ENCODE assay signal across 14 mouse cellular contexts in the genomic region with DNA sequence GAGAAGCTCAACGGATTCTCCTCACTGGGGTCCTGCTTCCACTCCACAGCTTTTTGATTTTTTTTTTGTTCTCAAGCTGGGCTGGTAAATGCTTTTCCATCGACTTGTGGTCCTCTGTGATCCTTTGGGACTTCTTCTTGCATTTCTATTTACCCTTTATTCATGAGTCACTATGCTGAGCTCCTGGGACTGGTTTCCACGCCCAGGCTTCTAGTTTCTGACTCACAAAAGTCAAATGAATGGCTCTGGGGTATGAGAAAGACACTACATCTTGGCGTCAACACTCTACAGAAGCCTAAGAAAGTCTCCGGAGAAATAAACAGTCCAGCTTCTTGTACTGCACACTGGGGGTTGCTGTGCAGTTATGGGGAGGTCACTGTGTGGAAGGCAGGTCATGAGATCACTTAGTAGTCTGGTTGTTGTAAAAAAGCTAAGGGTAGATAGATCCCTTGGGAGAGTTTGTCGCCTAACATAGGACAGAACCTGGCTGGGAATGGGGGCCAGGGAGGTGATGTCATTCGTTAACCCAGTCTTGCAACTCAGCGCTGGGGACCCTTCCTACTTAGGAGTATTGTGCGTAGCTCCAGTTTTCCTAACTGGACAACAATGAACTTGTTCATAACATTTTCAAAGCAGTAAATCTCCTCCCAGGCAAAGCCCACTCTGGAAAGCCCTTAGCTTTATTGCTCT. TPM values are rescaled to one million over a fixed set of nuclear protein-coding genes. Genes with fewer than 3 reads are reported as not detected.
DNase-seq lines count a peak whose midpoint lies in the region; ATAC-seq and TF ChIP-seq lines count a peak whose summit lies in the region.
"Had no signal": no experiment of that assay in that cellular context is flagged by ENCODE, and none has a peak within 500 bp of the region (broad histone marks: within the 10 kb centered on the region; RNA-seq: fewer than 3 reads in every experiment).

No protein-coding gene starts in this region.

- no peaks in the 10 kb centered on the region for H3K27me3 ChIP-seq in C2C12 (ENCODE audit: control insufficient read depth, insufficient read depth, insufficient read length)
- peaks cover 28% of the 10 kb centered on the region for H3K27me3 ChIP-seq in limb, embryonic 12.5 days

- H3K9me3 ChIP-seq in limb, embryonic 12.5 days: no peaks in the 10 kb centered on the region
- H3K9me3 ChIP-seq: embryonic facial prominence, embryonic 12.5 days had no signal

- H3K79me3 ChIP-seq in C2C12 (ENCODE audit: low read depth): no peaks in the 10 kb centered on the region

- WGBS in limb, embryonic 12.5 days: 42% methylated on average over 9 of the region's 9 CpGs

- H3K79me2 ChIP-seq in C2C12 (ENCODE audit: control insufficient read depth, insufficient read depth): no peaks in the 10 kb centered on the region

- peak overlapping the region; percentile 7; the same call in 1 of the 2 replicates for H3K4me2 ChIP-seq in limb, embryonic 12.5 days
- H3K4me2 ChIP-seq: embryonic facial prominence, embryonic 12.5 days had no signal

- H3ac ChIP-seq in C2C12 (ENCODE audit: control insufficient read depth, insufficient read length, low read depth): peak overlapping the region; percentile 11

- no peak for TF ChIP-seq CTCF in C2C12 (IDR thresholded peaks at IDR 0.05; ENCODE audit: control insufficient read depth, insufficient read depth, insufficient read length)

- peak; percentile 69 for ATAC-seq in limb, embryonic 12.5 days (ENCODE audit: insufficient number of reproducible peaks, insufficient read depth, low FRiP score, low TSS enrichment, low read depth)
- ATAC-seq: forebrain, embryonic 14.5 days; hindbrain, postnatal 0 days; liver, postnatal 0 days had no signal

- H3K4me3 ChIP-seq in C2C12 (ENCODE audit: insufficient read depth, poor library complexity, severe bottlenecking): no peak overlapping the region
- no peak overlapping the region for H3K4me3 ChIP-seq in limb, embryonic 12.5 days (replicated peaks)
- H3K4me3 ChIP-seq: embryonic facial prominence, embryonic 12.5 days had no signal

- H3K4me1 ChIP-seq in limb, embryonic 12.5 days (replicated peaks): peaks cover 51% of the 10 kb centered on the region

- H3K9ac ChIP-seq in limb, embryonic 12.5 days (replicated peaks): no peak overlapping the region
- H3K9ac ChIP-seq: embryonic facial prominence, embryonic 12.5 days; liver, postnatal 0 days had no signal

- H3K27ac ChIP-seq in limb, embryonic 12.5 days: peak overlapping the region; percentile 74
- H3K27ac ChIP-seq: embryonic facial prominence, embryonic 12.5 days; hindbrain, postnatal 0 days had no signal

- peak; percentile 56 to 63 for DNase-seq in heart, adult 9 months (ENCODE audit: low spot score in 2 of 2)
- DNase-seq in heart, postnatal 4 days: no peak
- peak; percentile 69 for DNase-seq in Muller cell, postnatal 12 days (ENCODE audit: inconsistent ontology term)
- no peak for DNase-seq in right cerebral cortex, postnatal 10 days (ENCODE audit: low spot score in 2 of 2)
- DNase-seq in urinary bladder, postnatal 4 days (ENCODE audit: low spot score in 2 of 2): no peak
- DNase-seq: cerebellum, adult 2 months; kidney, postnatal 10 days; liver, postnatal 0 days had no signal

- no peaks in the 10 kb centered on the region for H3K36me3 ChIP-seq in C2C12 (ENCODE audit: control insufficient read depth, insufficient read depth)
- no peaks in the 10 kb centered on the region for H3K36me3 ChIP-seq in limb, embryonic 12.5 days
- H3K36me3 ChIP-seq: embryonic facial prominence, embryonic 12.5 days had no signal

TF ChIP-seq in C2C12, 6 proteins besides CTCF, POLR2A, EP300 and RAD21:
- peak; percentile 19 for TF ChIP-seq MAX (IDR thresholded peaks at IDR 0.05)
- TF ChIP-seq MYOG (IDR thresholded peaks at IDR 0.05; ENCODE audit: control insufficient read depth, extremely low read depth, insufficient read length): no peak
- TF ChIP-seq FOSL1 (IDR thresholded peaks at IDR 0.05; ENCODE audit: insufficient read depth, low read length, poor library complexity, severe bottlenecking): peak; percentile 40
- no peak for TF ChIP-seq USF1 (IDR thresholded peaks at IDR 0.05; ENCODE audit: low read depth)
- TF ChIP-seq CEBPB (IDR thresholded peaks at IDR 0.05; ENCODE audit: low read depth): no peak
- no peak for TF ChIP-seq MYOD1 (IDR thresholded peaks at IDR 0.05; ENCODE audit: control insufficient read depth, insufficient read length, low read depth)

RNA-seq across cellular contexts. Expression of a gene that starts 4.8 kb away (rescaled TPM):
- total RNA-seq in heart, postnatal 4 days (2021): 1 to 10 TPM; 7.0 to 7.1 TPM
- polyA plus RNA-seq in C2C12 (2012; fragmentation: generic; extraction: Trizol): 2.3 TPM
- polyA plus RNA-seq in limb, embryonic 12.5 days (2016; fragmentation: Nextera tagmentation; extraction: Ambion mirVana): 4.2 and 4.5 TPM in 2 replicates

RNA-seq across cellular contexts. Expression of a gene that starts 14.8 kb away (rescaled TPM):
- 10 to 100 TPM; 59.2 to 62.8 TPM for total RNA-seq in heart, postnatal 4 days (2021)
- 44.6 TPM for polyA plus RNA-seq in C2C12 (2012; fragmentation: generic; extraction: Trizol)
- polyA plus RNA-seq in limb, embryonic 12.5 days (2016; fragmentation: Nextera tagmentation; extraction: Ambion mirVana): 12.0 and 18.6 TPM in 2 replicates

RNA-seq across cellular contexts. Expression of a gene that starts 20.6 kb away (rescaled TPM):
- total RNA-seq in heart, postnatal 4 days (2021): under 1 TPM in 1 of 2 experiments, not detected in 1; 0.56 TPM
- 1.5 TPM for polyA plus RNA-seq in C2C12 (2012; fragmentation: generic; extraction: Trizol)
- 0.44 TPM in 1 of 2 replicates, not detected in the other for polyA plus RNA-seq in limb, embryonic 12.5 days (2016; fragmentation: Nextera tagmentation; extraction: Ambion mirVana)

RNA-seq across cellular contexts. Expression of a gene that starts 28.8 kb away (rescaled TPM):
- total RNA-seq in heart, postnatal 4 days (2021): not detected
- polyA plus RNA-seq in C2C12 (2012; fragmentation: generic; extraction: Trizol): not detected
- polyA plus RNA-seq in limb, embryonic 12.5 days (2016; fragmentation: Nextera tagmentation; extraction: Ambion mirVana): not detected in 2 replicates
- polyA plus RNA-seq: liver, postnatal 0 days had no signal

RNA-seq across cellular contexts. Expression of a gene that starts 49.1 kb away (rescaled TPM):
- total RNA-seq in heart, postnatal 4 days (2021): 10 to 100 TPM; 31.5 to 32.3 TPM
- 0.08 TPM for polyA plus RNA-seq in C2C12 (2012; fragmentation: generic; extraction: Trizol)
- 3.4 and 3.6 TPM in 2 replicates for polyA plus RNA-seq in limb, embryonic 12.5 days (2016; fragmentation: Nextera tagmentation; extraction: Ambion mirVana)
- total RNA-seq: megakaryocyte progenitor cell, adult 5-6 weeks had no signal
- polyA plus RNA-seq: liver, postnatal 0 days had no signal

Comparison
In these comparisons a context has a peak if more than half of its experiments do, and no peak if none do; other contexts are left out.
1. DNase-seq: peak in heart, adult 9 months (2 of 2) and Muller cell, postnatal 12 days (single experiment); none in heart, postnatal 4 days (single experiment), right cerebral cortex, postnatal 10 days (0 of 2) and urinary bladder, postnatal 4 days (0 of 2).